Mouse (Mus musculus): ENCODE results near the gene Eva1c. TPM values are rescaled to one million over a fixed set of nuclear protein-coding genes. Genes with fewer than 3 reads are reported as not detected.

Gene Eva1c
- polyA plus RNA-seq, 1 experiment from 2014 or later = 3.5 TPM

- Histone ChIP-seq H3K27me3 (replicated peaks) (peaks cover 32% of the 10 kb centered on the region), H3K9ac (replicated peaks) (no peak overlapping the region), H3K27ac (replicated peaks) (no peak overlapping the region), H3K4me1 (peaks cover 22% of the 10 kb centered on the region), H3K4me3 (replicated peaks) (no peak overlapping the region), H3K36me3 (no peaks in the 10 kb centered on the region), H3K4me2 (no peak overlapping the region), H3K9me3 (replicated peaks) (no peaks in the 10 kb centered on the region)
- ATAC-seq (ENCODE audit: low FRiP score) = no peak
- 82% methylated on average over 9 of the region's 9 CpGs for WGBS
Observed at GRCm38 (mm10) chr16:90827498-90827897, 979 bp downstream of the Eva1c start.

DNA sequence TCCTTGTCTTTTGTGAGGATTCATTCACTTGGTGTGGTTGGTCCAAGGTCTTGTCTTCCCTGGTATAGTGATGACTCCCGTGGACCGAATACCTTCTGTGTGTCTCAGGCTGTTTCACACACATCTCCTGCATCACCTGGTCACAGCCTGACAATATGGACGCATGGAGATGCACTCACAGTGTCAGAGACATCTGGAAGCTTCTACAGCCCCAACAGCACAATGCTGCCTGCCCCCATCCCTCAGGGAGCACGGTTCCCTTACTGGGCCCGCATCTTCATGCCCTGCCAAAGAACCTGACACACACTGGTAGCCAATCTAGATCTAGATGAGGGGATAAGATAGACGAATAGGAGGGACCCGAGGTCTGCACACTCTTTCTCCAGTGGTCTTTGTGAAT lies 2.6 kb downstream of the Eva1c start:
- Histone ChIP-seq H3K4me2 (no peak overlapping the region), H3K9me3 (replicated peaks) (no peaks in the 10 kb centered on the region), H3K36me3 (no peaks in the 10 kb centered on the region), H3K4me1 (peaks cover 29% of the 10 kb centered on the region), H3K9ac (replicated peaks) (no peak overlapping the region), H3K4me3 (replicated peaks) (no peak overlapping the region), H3K27me3 (replicated peaks) (peaks cover 32% of the 10 kb centered on the region), H3K27ac (replicated peaks) (no peak overlapping the region)
- 83% methylated on average over 7 of the region's 7 CpGs for WGBS
- ATAC-seq (ENCODE audit: low FRiP score) = no peak

- peaks cover 32% of the 10 kb centered on the region for H3K27me3 ChIP-seq (replicated peaks)
- H3K4me1 ChIP-seq = peaks cover 29% of the 10 kb centered on the region
- peak overlapping the region; percentile 58 for H3K9ac ChIP-seq (replicated peaks)
- WGBS = under 1% methylated on average over 44 of the region's 45 CpGs
- H3K9me3 ChIP-seq (replicated peaks) = no peaks in the 10 kb centered on the region
- H3K36me3 ChIP-seq = no peaks in the 10 kb centered on the region
- H3K27ac ChIP-seq (replicated peaks) = peak overlapping the region; percentile 48
- peak overlapping the region; percentile 55 for H3K4me3 ChIP-seq (replicated peaks)
- peak; percentile 61 for ATAC-seq (ENCODE audit: low FRiP score)
- H3K4me2 ChIP-seq = peak overlapping the region; percentile 100
Observed at GRCm38 (mm10) chr16:90829894-90830685, 3.6 kb downstream of the Eva1c start.

DNA sequence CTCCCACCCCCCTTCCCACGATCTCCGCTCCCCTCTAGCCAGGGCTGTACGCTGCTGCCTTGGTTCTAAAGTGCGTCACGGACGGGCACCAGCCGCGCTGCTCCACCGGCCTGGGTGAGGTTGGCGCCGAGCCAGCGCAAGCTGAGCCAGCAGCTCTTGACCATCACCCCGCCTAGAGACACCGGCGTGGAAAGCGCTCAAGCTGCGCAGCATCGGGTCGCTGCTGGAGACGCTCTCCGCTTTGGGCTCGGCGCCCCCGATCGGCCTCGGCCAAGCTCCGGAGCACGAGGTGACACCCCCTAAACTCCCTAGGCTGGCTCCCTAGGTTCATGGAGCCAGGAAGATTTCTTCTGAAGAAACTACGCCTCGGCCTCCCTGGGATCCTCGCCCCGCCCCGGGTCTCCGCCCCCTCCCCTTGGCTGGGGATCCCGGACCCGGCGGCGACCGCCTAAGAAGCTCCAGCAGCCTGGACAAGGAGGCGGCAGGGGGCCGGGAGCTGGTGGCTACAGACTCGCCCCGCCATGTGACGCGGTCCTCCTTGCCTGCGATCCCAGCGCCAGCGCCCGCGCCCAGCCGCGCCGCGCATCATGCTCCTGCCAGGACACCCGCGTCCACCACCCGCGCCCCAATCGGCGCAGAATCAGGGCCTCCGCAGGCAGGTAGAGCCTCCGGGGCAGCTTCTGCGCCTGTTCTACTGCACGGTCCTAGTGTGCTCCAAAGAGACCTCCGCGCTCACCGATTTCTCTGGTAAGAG lies 4.3 kb downstream of the Eva1c start:
- peaks cover 29% of the 10 kb centered on the region for H3K4me1 ChIP-seq
- peak; percentile 83 for ATAC-seq (ENCODE audit: low FRiP score)
- no peaks in the 10 kb centered on the region for H3K9me3 ChIP-seq (replicated peaks)
- peaks cover 32% of the 10 kb centered on the region for H3K27me3 ChIP-seq (replicated peaks)
- peak overlapping the region; percentile 100 for H3K4me2 ChIP-seq
- H3K36me3 ChIP-seq = no peaks in the 10 kb centered on the region
- H3K4me3 ChIP-seq (replicated peaks) = peak overlapping the region; percentile 55
- WGBS = under 1% methylated on average over 67 of the region's 67 CpGs
- H3K27ac ChIP-seq (replicated peaks) = peak overlapping the region; percentile 48
- H3K9ac ChIP-seq (replicated peaks) = peak overlapping the region; percentile 58

DNA sequence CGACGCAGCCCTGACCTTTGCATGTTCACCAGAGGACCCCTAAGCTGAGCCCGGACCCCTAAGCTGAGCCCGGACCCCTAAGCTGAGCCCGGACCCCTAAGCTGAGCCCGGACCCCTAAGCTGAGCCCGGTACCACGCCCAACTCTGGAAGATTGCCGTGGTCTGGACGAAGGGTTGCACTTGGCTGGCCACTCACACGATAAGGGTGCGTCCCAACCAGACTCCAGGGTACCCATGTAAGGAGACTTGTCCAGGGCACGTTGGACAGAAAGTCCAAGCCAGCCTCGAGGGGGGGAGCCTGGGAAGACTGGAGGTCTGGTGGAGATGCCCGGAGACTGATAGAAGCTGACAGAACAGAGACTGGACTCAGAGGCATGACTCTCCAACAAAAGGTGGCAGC lies 5.2 kb downstream of the Eva1c start:
- no peaks in the 10 kb centered on the region for H3K36me3 ChIP-seq
- no peak for ATAC-seq (ENCODE audit: low FRiP score)
- H3K4me3 ChIP-seq (replicated peaks) = peak overlapping the region; percentile 55
- peak overlapping the region; percentile 100 for H3K4me2 ChIP-seq
- 22% methylated on average over 15 of the region's 15 CpGs for WGBS
- H3K9me3 ChIP-seq (replicated peaks) = no peaks in the 10 kb centered on the region
- H3K27ac ChIP-seq (replicated peaks) = no peak overlapping the region
- H3K4me1 ChIP-seq = peaks cover 29% of the 10 kb centered on the region
- H3K27me3 ChIP-seq (replicated peaks) = peaks cover 32% of the 10 kb centered on the region
- H3K9ac ChIP-seq (replicated peaks) = no peak overlapping the region

GRCm38 (mm10) chr16:90832495-90832894 lies 6.0 kb downstream of the Eva1c start:
- peak overlapping the region; percentile 100 for H3K4me2 ChIP-seq
- peaks cover 32% of the 10 kb centered on the region for H3K27me3 ChIP-seq (replicated peaks)
- H3K9me3 ChIP-seq (replicated peaks) = no peaks in the 10 kb centered on the region
- 54% methylated on average over 6 of the region's 6 CpGs for WGBS
- ATAC-seq (ENCODE audit: low FRiP score) = no peak
- H3K4me1 ChIP-seq = peaks cover 32% of the 10 kb centered on the region
- no peaks in the 10 kb centered on the region for H3K36me3 ChIP-seq
- H3K4me3 ChIP-seq (replicated peaks) = no peak overlapping the region
- H3K9ac ChIP-seq (replicated peaks) = no peak overlapping the region
- H3K27ac ChIP-seq (replicated peaks) = no peak overlapping the region

DNA sequence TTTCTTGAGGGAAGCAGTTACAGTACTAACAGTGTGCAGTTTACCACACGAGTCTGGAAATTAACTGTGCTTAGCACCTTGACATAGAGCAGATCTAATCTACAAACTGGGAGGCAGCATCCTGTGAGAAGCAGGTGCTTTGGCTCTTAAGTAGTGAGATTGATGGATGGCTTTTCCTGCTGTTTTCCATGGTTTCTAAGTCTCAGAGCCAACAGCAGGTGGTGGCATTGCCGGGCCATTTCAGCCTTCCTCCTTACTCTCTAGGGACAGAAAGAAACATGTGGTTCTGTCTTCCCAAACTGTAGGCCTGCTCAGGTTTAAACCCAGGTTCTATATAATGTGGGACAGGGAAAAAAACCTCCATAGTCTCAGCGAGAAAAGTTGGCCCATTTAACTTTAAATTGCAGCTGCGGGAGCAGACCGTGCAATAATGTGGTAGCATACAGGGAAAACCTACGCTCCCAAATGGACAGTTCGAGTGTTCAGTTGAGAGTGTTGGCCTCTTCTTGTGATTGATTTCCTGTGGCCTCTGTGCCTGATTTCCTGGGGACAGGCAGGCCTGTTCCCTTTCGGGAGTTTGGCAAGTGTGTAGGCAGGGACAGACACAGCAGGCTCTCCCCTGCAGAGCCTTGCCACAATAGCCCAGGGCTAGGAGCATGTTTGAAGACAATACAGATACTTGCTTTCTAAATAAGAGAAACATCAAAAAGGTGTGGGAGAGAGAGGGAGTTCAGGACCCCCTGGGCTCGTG lies 6.7 kb downstream of the Eva1c start:
- H3K4me2 ChIP-seq = no peak overlapping the region
- WGBS = 16% methylated on average over 9 of the region's 9 CpGs
- H3K27me3 ChIP-seq (replicated peaks) = peaks cover 32% of the 10 kb centered on the region
- H3K27ac ChIP-seq (replicated peaks) = no peak overlapping the region
- no peak overlapping the region for H3K9ac ChIP-seq (replicated peaks)
- H3K4me3 ChIP-seq (replicated peaks) = no peak overlapping the region
- peaks cover 34% of the 10 kb centered on the region for H3K4me1 ChIP-seq
- H3K9me3 ChIP-seq (replicated peaks) = no peaks in the 10 kb centered on the region
- ATAC-seq (ENCODE audit: low FRiP score) = no peak
- H3K36me3 ChIP-seq = no peaks in the 10 kb centered on the region

DNA sequence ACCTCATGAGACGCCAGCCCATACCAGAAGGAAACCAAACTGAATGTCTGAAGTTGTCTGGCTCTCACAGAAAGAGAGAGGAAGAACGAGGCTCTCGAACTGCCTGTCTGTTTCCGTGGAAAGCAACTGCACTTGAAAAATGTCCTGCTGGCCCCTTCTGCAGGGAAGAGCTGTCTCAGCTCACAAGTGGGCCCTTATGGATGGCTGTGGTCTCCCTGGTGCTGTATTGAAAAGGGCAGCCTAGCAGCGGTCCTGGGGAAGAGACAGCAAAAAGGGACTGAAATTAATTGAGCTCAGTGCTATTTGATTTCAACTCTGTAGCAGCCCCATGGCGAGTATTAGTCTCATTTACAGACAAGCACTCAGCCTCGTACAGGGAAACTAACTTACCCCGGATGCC lies 10.9 kb downstream of the Eva1c start:
- Histone ChIP-seq H3K27ac (replicated peaks) (0 out of 2 replicates have a peak overlapping the region, but pooled peaks have one; percentile 0), H3K4me3 (replicated peaks) (no peak overlapping the region), H3K36me3 (no peaks in the 10 kb centered on the region), H3K4me2 (no peak overlapping the region), H3K4me1 (peaks cover 17% of the 10 kb centered on the region), H3K9ac (replicated peaks) (no peak overlapping the region), H3K9me3 (replicated peaks) (no peaks in the 10 kb centered on the region), H3K27me3 (replicated peaks) (peaks cover under 1% of the 10 kb centered on the region; the same call in 1 of the 2 replicates)
- ATAC-seq (ENCODE audit: low FRiP score) = peak; percentile 68; the same call in 1 of the 2 replicates
- WGBS = 35% methylated on average over 8 of the region's 8 CpGs

GRCm38 (mm10) chr16:90842164-90842563 lies 15.6 kb downstream of the Eva1c start:
- Histone ChIP-seq H3K9ac (replicated peaks) (no peak overlapping the region), H3K4me1 (peaks cover 22% of the 10 kb centered on the region), H3K27me3 (replicated peaks) (no peaks in the 10 kb centered on the region), H3K27ac (replicated peaks) (peak overlapping the region; percentile 33; the same call in 1 of the 2 replicates), H3K4me3 (replicated peaks) (no peak overlapping the region), H3K36me3 (no peaks in the 10 kb centered on the region), H3K9me3 (replicated peaks) (no peaks in the 10 kb centered on the region), H3K4me2 (0 out of 2 replicates have a peak overlapping the region, but pooled peaks have one; percentile 7)
- 23% methylated on average over 9 of the region's 9 CpGs for WGBS
- ATAC-seq (ENCODE audit: low FRiP score) = peak; percentile 39; the same call in 1 of the 2 replicates

DNA sequence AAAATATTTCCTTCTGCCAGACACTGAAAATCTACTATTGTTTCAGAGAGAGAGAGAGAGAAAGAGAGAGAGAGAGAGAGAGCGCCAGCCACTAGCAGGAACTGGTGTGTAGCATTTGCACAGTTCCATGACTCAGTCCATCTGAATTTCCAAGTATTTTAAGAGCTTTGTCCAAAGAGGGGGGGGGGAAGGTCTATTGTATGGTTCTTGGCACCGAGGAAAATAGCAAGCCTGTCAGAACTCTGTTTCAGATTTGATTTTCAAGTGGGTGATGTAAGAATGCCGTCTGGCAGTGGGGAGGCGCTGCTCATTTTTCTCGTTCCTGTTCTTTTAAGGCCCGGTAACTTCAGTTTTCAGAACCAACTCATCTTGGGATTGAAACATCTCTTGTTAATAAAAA lies 18.5 kb downstream of the Eva1c start:
- Histone ChIP-seq H3K4me1 (peaks cover 22% of the 10 kb centered on the region), H3K27ac (replicated peaks) (no peak overlapping the region), H3K36me3 (no peaks in the 10 kb centered on the region), H3K9ac (replicated peaks) (no peak overlapping the region), H3K4me3 (replicated peaks) (no peak overlapping the region), H3K4me2 (no peak overlapping the region), H3K9me3 (replicated peaks) (no peaks in the 10 kb centered on the region), H3K27me3 (replicated peaks) (no peaks in the 10 kb centered on the region)
- 67% methylated on average over 6 of the region's 6 CpGs for WGBS
- no peak for ATAC-seq (ENCODE audit: low FRiP score)

GRCm38 (mm10) chr16:90845591-90845990 lies 19.1 kb downstream of the Eva1c start:
- no peak overlapping the region for H3K27ac ChIP-seq (replicated peaks)

More at GRCm38 (mm10) chr16:90845591-90845990, 19.1 kb downstream of the Eva1c start:
- ATAC-seq (ENCODE audit: low FRiP score) = peak; percentile 35; the same call in 1 of the 2 replicates
- H3K27me3 ChIP-seq (replicated peaks) = no peaks in the 10 kb centered on the region
- no peaks in the 10 kb centered on the region for H3K36me3 ChIP-seq
- no peak overlapping the region for H3K4me2 ChIP-seq
- no peak overlapping the region for H3K4me3 ChIP-seq (replicated peaks)
- no peaks in the 10 kb centered on the region for H3K9me3 ChIP-seq (replicated peaks)
- H3K4me1 ChIP-seq = peaks cover 22% of the 10 kb centered on the region
- WGBS = 52% methylated on average over 13 of the region's 13 CpGs
- H3K9ac ChIP-seq (replicated peaks) = no peak overlapping the region

Measured in neural tube, embryonic 15.5 days (tissue).